Mouse (Mus musculus) spleen, adult 12 weeks (tissue): ENCODE data around the gene AC131692.1.

Experiments
- DNase-seq: peaks from one replicate; pipeline ENCODE4 v3.0.0; 2022; ENCODE audit warnings: low spot score

The AC131692.1 gene

DNA sequence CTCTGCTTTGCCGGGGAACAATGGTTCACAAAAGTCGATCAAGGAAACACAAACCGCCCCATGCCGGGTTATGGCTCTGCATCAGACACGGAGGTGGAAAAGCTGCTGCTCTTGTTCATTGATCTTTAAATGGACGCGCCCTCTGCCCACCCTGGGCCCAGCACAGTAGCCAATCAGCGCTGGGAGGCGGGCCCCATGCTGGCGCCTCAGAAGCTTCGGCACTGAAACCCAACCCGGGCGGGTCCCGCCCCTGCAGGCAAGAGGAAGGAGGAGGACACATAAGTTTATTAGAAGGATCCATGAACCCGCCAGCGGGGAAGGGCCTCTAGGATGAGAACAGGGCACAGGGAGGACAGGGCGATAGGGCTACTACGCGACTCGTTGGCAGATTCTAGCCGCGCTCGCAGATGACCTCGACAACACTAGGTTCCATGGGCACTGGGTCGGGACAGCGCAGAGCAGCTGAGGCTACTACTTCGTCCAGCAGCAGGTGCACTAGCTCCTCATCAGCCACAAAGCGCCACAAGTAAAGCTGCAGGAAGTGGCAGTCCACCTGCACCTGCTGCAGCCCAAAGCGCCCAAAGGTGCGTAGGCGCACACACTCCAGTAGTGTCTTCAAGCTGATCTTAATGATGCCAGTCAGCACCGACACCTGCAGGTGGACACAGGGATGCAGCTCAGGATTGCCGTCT, 26.3 kb upstream of the AC131692.1 start, which contains the start of gene Tm7sf2:
TSS of gene Tm7sf2 (minus strand) at position 650 of the 692 bp plus-strand sequence.
- peak; percentile 82 for DNase-seq

DNA sequence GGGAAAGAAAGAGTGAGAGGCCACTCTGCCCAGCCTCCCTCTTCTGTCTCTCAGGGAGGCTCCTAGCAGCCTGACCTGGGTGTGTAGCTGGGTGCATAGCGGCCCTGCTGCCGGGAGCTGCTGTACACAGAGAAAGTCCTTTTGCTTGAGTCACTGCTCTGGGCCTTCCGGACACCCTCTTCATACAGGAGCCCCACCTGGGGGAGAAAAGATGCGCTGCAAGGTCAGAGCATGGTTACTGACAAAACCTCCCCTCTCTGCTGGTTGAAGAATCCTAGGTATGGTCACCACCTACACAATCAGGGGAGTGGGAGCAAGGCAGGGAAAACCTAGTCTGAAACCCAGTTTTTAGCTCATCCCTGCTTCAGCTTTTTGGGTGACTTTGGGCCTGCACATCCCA, 25.3 kb upstream of the AC131692.1 start:
- DNase-seq, result no peak

DNA sequence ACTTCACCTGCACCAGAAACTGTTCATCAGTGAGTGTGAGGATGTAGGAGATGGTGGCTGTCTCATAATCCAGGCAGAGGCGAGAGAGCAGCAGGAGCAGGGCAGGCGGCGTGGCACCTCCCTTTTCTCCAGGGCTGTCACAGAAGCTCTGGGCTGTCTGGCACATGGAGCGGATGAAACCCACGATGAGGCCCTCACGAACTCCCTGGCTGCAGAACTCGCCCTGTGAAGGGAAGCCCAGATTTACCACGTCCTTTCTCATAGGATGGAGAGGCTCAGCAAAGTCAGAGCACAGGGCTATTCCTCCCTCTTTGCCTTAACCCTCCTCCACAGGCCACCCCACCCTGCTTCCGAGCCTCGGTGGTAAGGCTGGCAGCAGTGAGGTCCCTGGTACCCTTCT, 24.4 kb upstream of the AC131692.1 start:
- no peak for DNase-seq

DNA sequence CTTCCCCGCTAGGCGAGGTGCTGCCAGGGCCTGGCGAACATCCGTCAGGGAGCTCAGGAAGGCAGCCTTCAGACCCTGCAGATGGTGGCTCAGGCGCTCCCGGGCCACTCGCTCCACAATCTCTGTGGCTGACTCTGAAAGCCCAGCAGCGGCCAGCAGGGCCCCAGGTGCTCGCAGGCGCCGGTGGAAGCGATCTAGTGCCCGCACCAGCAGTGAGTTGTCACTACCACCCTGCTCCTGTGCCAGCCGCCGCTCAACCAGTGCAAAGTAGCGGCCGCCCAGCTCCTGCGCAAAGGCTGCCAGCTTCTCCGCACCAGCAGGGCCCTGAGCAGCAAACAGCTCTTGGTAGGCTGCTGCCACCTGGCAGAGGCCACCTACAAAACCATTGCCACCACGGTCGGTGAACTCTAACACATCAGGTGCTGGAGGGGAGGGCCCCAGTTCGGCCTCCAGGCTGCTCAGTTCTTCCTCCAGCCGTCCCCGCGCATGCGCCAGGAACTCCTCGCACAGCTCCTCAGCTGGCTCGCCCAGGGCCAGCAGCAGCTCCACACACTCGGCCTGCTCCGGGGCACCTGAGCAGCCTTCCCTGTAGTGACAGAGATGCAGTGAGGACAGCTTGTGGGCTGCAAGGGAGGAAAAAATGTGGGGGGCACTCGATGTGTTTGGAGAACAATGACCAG, 23.5 kb upstream of the AC131692.1 start:
- DNase-seq, result no peak

DNA sequence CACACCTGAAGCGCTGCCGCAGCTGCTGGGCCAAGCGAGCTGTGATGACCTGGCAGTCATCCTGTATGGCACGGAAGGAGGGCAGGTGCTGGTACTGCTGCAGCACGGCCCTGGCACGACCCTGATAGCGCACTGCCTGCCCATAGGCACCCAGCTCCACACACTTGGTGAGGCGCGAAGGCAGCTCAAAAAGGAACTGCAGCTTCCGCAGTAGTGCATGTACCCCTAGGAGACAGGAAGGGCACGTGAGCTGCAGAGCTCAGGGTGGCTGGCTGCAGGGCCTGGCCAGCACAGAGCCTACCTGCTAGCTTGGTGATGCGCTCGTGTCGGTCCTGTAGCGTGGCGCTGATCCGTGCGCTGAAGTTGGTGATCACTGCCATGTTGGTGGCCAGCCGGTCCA, 23.0 kb upstream of the AC131692.1 start:
- no peak for DNase-seq

DNA sequence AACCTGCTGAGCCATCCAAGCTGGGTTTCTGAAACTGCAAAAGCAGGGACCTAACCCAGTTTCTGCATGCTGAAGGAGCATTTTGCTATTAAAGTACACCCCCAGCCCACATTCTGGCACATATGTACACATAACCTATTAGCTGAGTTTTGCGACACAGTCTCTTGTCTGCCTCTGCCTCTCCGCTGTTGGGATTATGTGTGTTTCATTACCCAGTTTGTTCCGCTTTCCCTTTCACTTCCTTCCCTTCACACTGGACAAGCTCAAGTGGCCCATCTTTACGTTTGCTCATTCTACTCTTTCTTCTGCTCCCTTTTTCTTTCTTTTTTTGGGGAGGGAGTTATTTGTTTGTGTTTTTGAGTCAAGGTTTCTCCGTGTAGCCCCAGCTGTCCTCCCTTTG, 20.3 kb upstream of the AC131692.1 start:
- no peak for DNase-seq

DNA sequence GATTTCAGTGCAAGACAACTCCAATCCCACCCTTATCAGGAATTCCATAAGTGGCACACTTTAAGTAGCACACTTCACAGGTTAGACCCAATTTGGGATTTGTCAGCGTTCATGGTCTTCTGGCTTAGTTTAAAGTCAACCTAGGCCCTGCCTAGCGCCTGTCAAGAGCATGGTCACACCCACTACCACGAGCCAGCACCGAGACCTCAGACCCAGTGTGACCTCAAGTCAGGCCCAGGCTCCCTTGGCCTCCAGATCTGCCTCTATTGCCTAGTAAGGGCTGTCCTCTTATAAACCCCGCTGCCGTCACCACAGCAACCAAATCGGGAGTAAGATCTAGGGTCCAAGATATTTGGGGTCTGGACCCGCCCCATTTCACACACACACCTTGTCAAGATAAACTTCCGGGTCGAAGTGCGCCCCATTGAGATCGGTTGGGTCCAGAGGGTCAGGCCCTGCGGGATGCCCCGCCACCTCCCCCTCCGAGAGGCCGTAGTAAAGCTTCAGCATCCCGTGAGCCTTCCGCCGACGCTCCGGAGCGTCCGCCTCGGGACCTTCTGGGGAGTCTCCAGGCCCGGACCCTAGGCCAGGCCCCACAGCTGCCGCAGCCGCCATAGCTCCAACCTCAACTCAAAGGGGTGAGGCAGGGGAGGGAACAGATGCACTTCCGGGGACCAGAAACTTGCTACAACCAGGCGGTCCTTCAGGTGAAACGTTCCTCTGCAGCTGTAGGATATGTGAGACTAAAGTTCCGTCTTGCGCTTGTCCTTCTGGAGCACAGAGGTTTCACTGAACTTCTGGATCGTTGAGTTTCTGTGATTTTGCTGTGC, 17.4 kb upstream of the AC131692.1 start, which contains the start of gene Vps51:
TSS of gene Vps51 (minus strand) at position 668 of the 830 bp plus-strand sequence.
- DNase-seq, result peak; percentile 71

DNA sequence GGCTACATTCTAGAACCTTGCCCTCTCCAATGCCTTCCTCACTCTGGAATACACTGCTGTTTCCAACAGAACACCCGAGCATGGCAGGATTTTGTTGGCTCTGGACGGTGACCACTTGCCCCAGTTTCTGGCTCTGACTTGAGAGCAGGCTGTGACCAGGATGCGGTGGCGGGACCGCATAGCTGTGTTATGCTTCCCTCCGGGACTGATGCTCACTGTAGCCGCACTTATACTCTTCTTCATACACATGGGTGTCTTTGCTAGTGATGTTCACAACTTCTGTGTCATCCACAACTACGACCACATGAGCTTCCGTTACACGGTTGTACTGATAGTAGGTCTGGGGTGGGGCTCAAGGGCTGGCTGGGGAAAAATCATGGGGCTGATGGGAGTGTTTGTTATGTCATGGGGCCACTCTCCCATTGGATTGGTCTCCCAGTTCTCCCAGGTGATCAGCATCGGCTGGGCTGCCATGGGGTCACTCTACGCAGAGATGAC, 14.2 kb upstream of the AC131692.1 start, which contains the start of gene Tmem262:
TSS of gene Tmem262 (plus strand) at position 51 of the 498 bp plus-strand sequence.
- DNase-seq, result no peak

DNA sequence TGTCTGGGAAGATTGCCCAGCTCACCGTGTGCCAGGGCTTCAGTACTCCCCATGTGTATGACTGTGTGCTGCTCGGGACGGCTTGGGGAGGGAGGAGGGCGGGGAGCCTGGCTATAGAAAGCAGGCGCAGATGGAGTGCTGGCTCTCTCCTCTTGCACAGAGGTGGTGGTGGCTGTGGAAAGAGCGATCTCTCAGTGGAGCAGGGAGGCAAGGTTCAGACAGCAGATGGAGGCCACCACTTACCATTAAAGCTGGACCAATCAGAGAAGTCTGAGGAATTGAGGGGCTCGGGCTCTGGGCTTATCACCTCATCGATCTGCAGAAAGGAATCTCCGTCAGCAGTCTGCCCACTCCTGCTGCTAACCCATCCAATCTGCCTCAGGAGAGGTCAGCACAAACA, 12.1 kb upstream of the AC131692.1 start, which contains the start of gene Gm28374:
TSS of gene Gm28374 (minus strand) at position 101 of the 400 bp plus-strand sequence.
- no peak for DNase-seq

DNA sequence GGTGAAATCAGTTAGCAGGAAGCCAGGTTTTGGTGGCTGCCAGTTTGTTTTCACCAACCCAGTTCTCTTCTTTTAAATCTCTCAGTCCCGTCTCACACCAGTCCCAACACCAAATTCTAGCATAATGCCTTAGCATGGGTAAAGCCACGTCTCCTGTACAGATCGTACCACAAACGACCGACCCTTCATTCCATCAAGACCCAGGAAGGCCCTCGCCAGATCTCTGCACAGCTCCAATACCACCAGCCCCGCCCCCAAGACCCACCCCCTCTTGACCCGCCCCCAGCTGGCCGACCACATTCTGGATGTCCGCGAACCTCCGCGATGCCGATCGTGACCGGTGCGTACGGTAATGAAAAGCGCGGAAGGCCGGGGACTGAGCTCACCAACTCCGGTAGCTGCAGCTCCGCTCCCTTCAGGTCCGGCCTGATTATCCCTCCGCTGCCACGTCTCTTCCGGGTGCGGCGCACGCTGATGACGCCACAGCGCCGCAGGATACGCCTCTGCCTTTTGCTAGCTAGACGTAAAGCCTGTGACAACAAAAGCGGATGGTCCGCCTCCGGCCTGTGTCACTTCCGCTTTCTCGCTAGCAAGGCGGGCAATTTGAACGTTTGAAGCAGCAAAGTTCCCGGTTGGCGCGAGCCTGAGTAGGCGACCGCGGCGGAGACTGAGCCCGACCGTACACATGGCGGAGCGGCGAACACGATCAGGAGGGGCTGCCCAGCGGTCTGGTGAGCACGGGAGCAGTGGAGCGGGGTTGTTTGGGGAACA, 9.6 kb upstream of the AC131692.1 start, which contains the start of the genes Zfpl1 and Cdca5:
TSS of gene Zfpl1 (minus strand) at position 479 of the 771 bp plus-strand sequence.
TSS of gene Cdca5 (plus strand) at position 506 of the 771 bp plus-strand sequence.
- peak; percentile 94 for DNase-seq

DNA sequence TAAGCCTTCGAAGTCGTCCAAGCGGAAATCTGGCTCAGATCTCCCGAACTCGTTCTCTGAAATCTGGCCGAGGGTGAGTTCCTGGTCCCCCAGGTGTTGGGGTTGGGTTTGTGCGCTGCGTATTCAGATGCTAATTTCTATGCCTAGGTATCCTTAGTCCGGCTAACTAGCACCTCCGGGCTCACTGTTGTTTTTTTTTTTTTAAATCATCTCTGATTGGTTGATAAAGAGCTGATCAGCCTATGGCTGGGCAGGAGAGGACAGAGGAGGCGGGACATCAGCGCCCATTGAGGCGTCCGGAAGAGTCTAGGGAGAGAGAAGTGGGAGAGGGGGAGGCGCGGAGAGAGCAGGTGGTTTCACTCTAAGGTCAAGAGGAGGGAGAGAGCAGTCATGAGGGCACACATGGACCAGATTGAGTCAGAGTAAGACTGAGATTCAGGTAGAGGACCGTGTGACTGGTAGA, 8.8 kb upstream of the AC131692.1 start:
- peak; percentile 67 for DNase-seq

DNA sequence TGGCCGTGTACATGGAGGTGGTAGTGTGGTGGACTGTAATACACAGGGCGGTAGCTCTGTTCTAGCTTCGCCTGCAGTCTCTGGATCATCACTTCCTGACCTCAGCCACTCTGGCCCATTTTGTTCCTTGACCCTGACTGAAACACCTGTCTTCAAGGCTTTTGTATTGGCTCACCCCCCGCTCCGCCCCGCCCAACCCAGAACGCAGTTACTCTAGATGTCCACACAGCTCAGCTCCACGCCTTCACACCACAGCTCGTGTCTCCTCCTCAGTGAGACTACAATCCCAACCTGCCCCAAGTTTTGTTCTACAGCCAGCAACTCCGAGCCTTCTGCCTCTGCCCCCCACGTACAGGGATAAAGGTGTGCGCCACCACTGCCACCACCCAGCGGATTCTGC, 5.4 kb upstream of the AC131692.1 start:
- no peak for DNase-seq

DNA sequence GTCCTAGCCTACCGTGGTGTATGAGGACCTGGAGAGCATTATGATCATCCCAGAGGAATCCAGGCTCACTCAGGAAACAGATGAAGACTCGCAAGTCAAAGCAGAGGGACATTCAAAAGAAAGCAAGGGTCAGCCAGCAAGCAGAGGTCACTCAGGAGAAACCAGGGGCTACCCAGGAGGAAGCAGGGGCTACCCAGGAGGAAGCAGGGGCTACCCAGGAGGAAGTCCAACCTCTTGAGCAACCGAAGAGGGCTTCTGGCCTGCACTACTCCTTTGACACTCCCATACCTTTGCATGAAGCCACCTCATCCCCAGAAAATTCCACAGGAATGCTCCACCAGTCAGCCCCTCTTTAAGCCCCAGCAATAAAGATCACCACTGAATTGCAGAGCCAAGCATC, 3.6 kb downstream of the AC131692.1 start:
- no peak for DNase-seq

DNA sequence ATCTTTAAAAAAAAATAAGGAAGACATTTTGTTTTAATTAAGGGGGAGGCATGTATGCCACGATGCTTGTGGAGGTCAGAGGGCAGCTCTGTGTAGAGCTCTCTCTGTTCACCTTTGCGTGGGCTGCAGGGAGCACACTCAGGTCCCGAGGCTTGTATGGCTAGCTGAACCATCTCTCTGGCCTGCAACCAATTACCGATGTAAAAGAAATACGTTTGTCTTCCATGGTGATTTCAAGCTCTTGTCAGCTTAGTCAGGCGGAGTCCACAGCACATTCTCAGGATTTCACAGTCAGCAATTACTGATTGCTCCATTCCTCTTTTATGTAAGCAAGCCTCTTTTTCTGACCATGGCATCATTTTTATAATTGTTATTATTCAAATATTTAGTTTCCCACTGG, 7.0 kb downstream of the AC131692.1 start:
- DNase-seq, result no peak

DNA sequence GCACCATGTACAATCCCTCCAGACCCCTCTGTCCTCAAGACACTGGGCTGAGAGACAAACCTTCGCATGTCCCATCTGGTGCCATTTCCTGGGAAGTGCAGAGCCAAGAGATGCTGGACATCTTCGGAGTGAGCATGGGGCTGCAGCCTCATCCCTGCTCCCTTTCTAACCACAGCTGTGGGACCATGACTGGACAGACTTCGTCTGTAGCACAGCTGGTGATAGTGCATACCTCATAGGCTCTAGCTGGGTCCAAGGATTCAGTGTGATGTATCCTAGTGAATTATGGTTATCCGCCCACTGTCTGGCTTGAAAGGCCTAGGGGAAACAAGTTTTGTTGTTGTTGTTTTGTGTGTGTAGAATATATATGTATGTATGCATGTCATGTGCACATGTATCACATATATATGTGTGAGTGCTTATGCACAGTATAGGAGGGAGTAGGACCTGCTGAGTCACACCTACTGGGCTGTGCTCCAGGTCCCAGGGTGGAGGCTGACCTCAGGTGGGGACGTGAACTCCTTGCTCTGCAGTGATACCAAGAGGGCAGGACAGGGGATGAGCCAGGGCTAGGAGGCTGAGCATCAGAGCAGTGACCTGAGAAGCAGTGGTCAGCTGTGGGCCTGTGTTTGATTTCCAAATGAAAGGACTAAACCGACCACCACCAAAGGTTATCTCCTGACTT, 8.1 kb downstream of the AC131692.1 start:
- DNase-seq, result peak; percentile 76

DNA sequence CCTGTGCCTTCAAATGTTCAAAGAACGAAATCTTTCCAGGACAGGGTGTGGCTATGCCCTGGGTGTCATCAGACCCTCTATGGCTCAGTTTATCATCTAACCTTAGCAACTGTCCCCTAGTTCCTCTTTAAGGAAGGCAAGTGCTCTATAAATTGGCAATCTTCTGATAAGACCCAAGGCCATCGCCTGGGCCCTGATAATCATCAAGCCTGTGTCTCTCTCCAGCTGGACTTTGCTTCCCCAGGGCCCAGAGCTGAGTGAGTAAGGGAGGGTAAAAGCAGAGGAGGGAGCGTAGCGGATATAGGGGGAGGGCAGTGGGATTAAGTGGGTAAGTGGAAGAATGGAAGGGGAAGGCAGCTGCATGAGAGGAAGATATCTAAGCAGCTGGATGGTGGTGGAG, 10.3 kb downstream of the AC131692.1 start:
- DNase-seq, result no peak

DNA sequence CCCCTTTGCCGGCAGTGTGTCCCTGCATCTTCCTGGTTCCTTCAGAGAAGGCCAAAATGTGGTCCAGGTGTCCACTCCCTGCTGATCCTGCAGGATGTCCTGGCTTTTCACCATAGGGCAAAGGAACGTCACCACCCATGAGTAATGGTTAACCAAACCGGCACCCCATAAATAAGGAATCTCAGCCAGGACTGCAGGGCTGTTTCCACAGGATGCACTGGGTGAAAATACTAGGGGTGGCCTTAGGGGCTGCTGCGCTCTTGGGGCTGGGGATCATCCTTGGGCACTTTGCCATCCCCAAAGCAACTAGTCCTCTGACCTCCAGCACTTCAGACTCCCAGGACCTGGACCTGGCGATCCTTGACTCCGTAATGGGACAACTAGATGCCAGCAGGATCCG, 11.4 kb downstream of the AC131692.1 start, which contains the start of gene Naaladl1:
TSS of gene Naaladl1 (plus strand) at position 197 of the 400 bp plus-strand sequence.
- DNase-seq, result no peak

DNA sequence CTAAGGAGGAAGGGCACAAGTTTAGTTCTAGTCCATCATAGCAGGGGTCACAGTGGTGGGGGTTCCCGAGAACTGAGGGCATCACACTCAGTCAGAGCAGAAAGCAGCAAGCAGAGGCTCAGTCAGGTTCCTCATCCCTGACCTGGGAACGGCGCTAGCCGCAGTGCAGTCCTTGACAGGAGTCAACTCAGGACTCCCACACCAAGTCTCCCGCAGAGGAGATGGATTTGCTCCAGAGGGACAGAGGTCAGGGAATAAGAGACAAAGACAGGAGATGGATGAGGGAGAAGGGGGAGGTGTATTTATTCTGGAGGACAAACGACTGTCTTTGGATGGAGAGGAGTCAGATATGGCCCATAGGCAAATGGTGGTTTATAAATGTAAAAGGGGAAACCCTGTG, 18.9 kb downstream of the AC131692.1 start:
- DNase-seq, result no peak

DNA sequence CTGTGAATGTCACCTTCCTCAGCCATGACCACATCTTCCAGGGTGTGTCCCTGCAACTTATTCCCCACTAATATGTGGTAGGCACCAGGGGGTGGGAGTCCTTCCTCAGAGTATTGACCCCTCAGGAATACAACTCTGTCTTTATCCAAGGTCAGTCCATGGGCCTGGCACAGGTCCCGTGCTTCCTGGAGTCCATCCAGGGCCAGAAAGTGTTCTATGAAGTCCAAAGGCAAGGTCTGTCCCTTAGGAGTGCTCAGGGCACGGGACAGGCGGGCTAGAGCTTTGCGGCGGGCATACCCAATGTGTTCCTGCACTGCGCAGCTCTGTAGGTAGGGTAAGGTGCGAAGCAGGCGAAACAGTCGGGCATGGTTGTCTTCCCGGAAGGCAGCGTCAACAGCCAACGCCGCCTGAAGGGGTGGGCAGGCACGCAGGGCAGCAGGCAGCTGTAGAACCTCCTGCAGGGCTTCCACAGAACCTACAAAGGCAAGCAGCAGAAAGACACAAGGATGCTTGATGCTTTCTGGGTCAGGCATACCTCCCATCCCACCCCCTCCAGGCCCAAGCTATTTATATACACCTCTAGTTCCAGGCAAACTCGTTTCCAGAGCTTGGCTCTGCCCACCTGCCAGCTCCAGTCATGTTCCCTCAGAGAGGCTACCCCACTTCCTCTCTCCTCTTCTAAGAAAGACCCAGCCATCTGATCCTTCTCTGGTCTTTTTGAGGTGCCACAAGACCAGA, 22.1 kb downstream of the AC131692.1 start:
- DNase-seq, result no peak
